Mouse (Mus musculus) cerebellum, adult 2 months (tissue): ENCODE measurements around the gene Gca.

Experiments
- CTCF ChIP-seq: fragments of 200-500 bp; IDR thresholded peaks from 2 replicates; pipeline ENCODE4 v1.5.1; 2011; ENCODE audit warnings: low read depth, mild to moderate bottlenecking, control low read depth, low read length, moderate library complexity, borderline replicate concordance; ENCODE audit not compliant: insufficient read depth
- POLR2A ChIP-seq: fragments of 200-500 bp; IDR thresholded peaks from 2 replicates; pipeline ENCODE4 v1.6.1; 2011; ENCODE audit warnings: low read length, control low read depth, borderline replicate concordance; ENCODE audit not compliant: insufficient read depth

DNA sequence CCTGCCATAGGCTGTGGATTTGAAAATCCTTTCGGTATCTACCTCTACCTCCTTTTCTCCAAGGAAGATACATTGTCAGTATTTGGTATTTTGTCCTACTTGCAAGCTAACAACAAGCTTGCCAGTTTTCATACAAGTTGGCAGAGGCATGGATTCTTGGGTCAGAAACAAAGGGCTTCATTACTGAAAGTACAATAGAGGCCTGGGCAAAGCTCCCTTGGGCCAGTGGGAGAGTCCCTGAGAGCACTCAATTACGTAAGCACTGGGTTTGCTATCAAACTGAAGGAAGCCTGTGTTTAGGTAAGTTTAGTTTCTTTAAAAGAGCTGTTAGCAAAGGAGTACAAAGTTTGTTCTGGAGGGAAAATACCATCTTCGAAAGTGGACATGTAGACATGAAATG is 1.5 kb upstream of the Gca start:
- TF ChIP-seq POLR2A: no peak
- no peak for TF ChIP-seq CTCF
